Mouse (Mus musculus) layer of hippocampus, postnatal 25 days (tissue): Measurements from ENCODE around the gene Rsu1. TPM values are rescaled to one million over a fixed set of nuclear protein-coding genes. Genes with fewer than 3 reads are reported as not detected.

Experiments
- DNase-seq, 2 experiments: peaks; one replicate each; pipeline ENCODE4 v3.0.0; 2022; ENCODE audit warnings: mixed read lengths in 2 of 2, low spot score in 1 of 2; ENCODE audit errors: extremely low spot score in 1 of 2
- total RNA-seq, 2 experiments: library from RNA; stranded (reverse); gene quantifications; 2 replicates each; pipeline ENCODE4 v1.2.3; 2021

The Rsu1 gene
- total RNA-seq, 2 experiments from 2014 or later, result 38.2 to 40.0 TPM

- DNase-seq, result no peak
These were observed 101.3 kb downstream of the Rsu1 start for GRCm38 (mm10) chr2:13169962-13170361.

- DNase-seq, result no peak
These were observed 101.9 kb downstream of the Rsu1 start for GRCm38 (mm10) chr2:13169158-13169890.

GRCm38 (mm10) chr2:13168743-13169142 is 102.5 kb downstream of the Rsu1 start:
- DNase-seq, result peak in 1 of 2 experiments; percentile 29

- DNase-seq, result no peak
These were observed 109.5 kb downstream of the Rsu1 start for GRCm38 (mm10) chr2:13161717-13162116.

- no peak for DNase-seq
These were observed 126.0 kb downstream of the Rsu1 start for GRCm38 (mm10) chr2:13145245-13145644.

GRCm38 (mm10) chr2:13134890-13135289 is 136.3 kb downstream of the Rsu1 start:
- DNase-seq, result no peak

GRCm38 (mm10) chr2:13132841-13133240 is 138.4 kb downstream of the Rsu1 start:
- no peak for DNase-seq

- no peak for DNase-seq
These were observed 138.8 kb downstream of the Rsu1 start for GRCm38 (mm10) chr2:13132406-13132805.

GRCm38 (mm10) chr2:13129859-13130258 is 141.4 kb downstream of the Rsu1 start:
- no peak for DNase-seq

GRCm38 (mm10) chr2:13129337-13129736 is 141.9 kb downstream of the Rsu1 start:
- no peak for DNase-seq

- no peak for DNase-seq
These were observed 150.8 kb downstream of the Rsu1 start for GRCm38 (mm10) chr2:13120461-13120860.

GRCm38 (mm10) chr2:13117896-13118295 is 153.3 kb downstream of the Rsu1 start:
- no peak for DNase-seq

- DNase-seq, result no peak
These were observed 164.7 kb downstream of the Rsu1 start for GRCm38 (mm10) chr2:13106531-13106930.

- no peak for DNase-seq
These were observed 166.8 kb downstream of the Rsu1 start for GRCm38 (mm10) chr2:13104388-13104787.

GRCm38 (mm10) chr2:13103797-13104200 is 167.4 kb downstream of the Rsu1 start:
- DNase-seq, result no peak

GRCm38 (mm10) chr2:13094045-13094444 is 177.2 kb downstream of the Rsu1 start:
- DNase-seq, result no peak

GRCm38 (mm10) chr2:13093570-13093969 is 177.6 kb downstream of the Rsu1 start:
- no peak for DNase-seq

- DNase-seq, result no peak
These were observed 179.7 kb downstream of the Rsu1 start for GRCm38 (mm10) chr2:13091399-13092015.

- DNase-seq, result no peak
These were observed 180.4 kb downstream of the Rsu1 start for GRCm38 (mm10) chr2:13090841-13091240.

- DNase-seq, result no peak
These were observed 181.4 kb downstream of the Rsu1 start for GRCm38 (mm10) chr2:13089861-13090260.

GRCm38 (mm10) chr2:13088266-13088665 is 182.9 kb downstream of the Rsu1 start:
- DNase-seq, result no peak

- no peak for DNase-seq
These were observed 183.4 kb downstream of the Rsu1 start for GRCm38 (mm10) chr2:13087811-13088210.
